Mouse (Mus musculus) cerebellum, postnatal 14 days (tissue): Measurements from ENCODE around the gene Defa2.
"Not testable (repeated sequence)": the region's sequence is repeated elsewhere in the genome, so short reads cannot be mapped to it uniquely, and the experiment has no call there.

Experiments used
- DNase-seq, 2 experiments: peaks; one replicate each; pipeline ENCODE4 v3.0.0; 2021; ENCODE audit warnings: mixed read lengths in 2 of 2

Defa2 gene

GRCm38 (mm10) chr8:21378215-21378614, at the start of gene Defa2:
Defa2 (plus strand) TSS chr8:21378515.
- not testable (repeated sequence) for DNase-seq

DNA sequence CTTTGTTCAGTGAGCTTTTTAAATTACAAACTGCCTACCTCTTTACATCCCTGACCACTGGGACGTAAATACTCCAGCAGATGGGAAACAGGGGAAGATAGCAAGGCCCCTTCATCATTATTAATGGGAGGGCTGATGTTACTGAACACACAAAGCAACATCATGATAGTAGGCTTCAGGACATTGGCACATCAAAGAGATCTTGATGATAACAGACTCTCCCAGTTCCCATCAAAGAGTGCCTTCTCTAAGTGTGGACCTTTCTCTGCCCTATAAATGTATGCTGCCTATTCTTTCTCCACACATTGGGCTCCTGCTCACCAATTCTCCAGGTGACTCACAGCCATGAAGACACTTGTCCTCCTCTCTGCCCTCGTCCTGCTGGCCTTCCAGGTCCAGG, 13.2 kb downstream of the Defa2 start, which contains the start of gene Defa33:
Gene Defa33 (plus strand): TSS at position 301 of the 400 bp plus-strand sequence.
- not testable (repeated sequence) for DNase-seq

- not testable (repeated sequence) for DNase-seq
Observed at GRCm38 (mm10) chr8:21427111-21427510, 48.8 kb downstream of the Defa2 start, which contains the start of gene Defa36. Defa36 (plus strand) TSS chr8:21427411.
